Mouse (Mus musculus): Measurements from ENCODE around the gene Akap8. TPM values are rescaled to one million over a fixed set of nuclear protein-coding genes. Genes with fewer than 3 reads are reported as not detected.

Akap8 gene
- polyA plus RNA-seq, 1 experiment from 2014 or later: 51.6 TPM

DNA sequence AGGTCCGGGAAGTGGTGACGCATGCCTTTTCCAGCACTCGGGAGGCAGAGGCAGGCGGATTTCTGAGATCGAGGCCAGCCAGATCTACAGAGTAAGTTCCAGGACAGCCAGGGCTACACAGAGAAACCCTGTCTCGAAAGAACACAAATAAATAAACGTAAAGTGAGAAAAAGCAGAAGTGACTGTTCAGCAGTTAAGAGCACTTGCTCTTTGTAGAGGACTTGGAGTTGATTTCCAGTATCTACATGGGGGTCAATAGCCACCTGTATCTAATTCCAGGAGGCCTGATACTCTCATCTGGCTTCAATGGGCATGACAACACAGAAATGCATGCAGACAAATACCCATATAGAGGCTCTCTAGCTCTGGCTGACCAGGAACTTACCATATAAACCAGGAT is 51.9 kb downstream of the Akap8 start:
- H3K4me3 ChIP-seq (replicated peaks; ENCODE audit: low read depth, low read length): no peak overlapping the region
- H3K36me3 ChIP-seq (ENCODE audit: control insufficient read depth, insufficient read depth, low read length): no peaks in the 10 kb centered on the region; the same call in 1 of the 2 replicates
- ATAC-seq (ENCODE audit: low FRiP score, low TSS enrichment) (no peak), DNase-seq (no peak)
- H3K4me1 ChIP-seq (ENCODE audit: control insufficient read depth, insufficient read depth, low read length): no peaks in the 10 kb centered on the region
- H3K9ac ChIP-seq (replicated peaks; ENCODE audit: low read length): no peak overlapping the region
- H3K9me3 ChIP-seq (ENCODE audit: control insufficient read depth, low read length): no peaks in the 10 kb centered on the region
- no peak overlapping the region for H3K4me2 ChIP-seq (ENCODE audit: low read length)
- H3K27me3 ChIP-seq (ENCODE audit: control insufficient read depth, insufficient read depth, low read length): no peaks in the 10 kb centered on the region
- no peak overlapping the region for H3K27ac ChIP-seq (replicated peaks; ENCODE audit: low read depth, low read length)
- WGBS: 98% methylated on average over 7 of the region's 7 CpGs

DNA sequence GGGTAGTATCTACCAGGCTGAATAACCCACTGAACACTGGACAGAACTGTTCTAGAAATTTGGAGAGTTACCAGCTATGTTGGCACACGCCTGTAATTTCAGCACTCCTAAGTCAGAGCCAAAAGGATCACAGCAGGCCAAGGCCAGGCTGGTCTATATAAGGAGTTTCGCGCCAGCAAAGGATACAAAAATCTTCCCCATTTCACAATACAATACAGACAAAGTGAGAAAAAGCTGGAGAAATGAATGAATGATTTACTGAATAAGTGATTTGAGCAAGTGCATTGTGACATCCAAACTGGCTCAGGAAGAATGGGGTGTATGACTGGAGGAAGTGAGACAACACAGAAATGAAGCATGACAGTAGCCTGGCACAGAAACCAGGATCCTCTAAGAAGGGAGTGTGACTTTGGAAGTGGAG is 52.5 kb downstream of the Akap8 start:
- H3K4me2 ChIP-seq (ENCODE audit: low read length): no peak overlapping the region
- 93% methylated on average over 3 of the region's 3 CpGs for WGBS
- DNase-seq: no peak
- H3K27me3 ChIP-seq (ENCODE audit: control insufficient read depth, insufficient read depth, low read length): no peaks in the 10 kb centered on the region
- no peak overlapping the region for H3K4me3 ChIP-seq (replicated peaks; ENCODE audit: low read depth, low read length)
- no peak overlapping the region for H3K27ac ChIP-seq (replicated peaks; ENCODE audit: low read depth, low read length)
- no peaks in the 10 kb centered on the region for H3K9me3 ChIP-seq (ENCODE audit: control insufficient read depth, low read length)
- H3K9ac ChIP-seq (replicated peaks; ENCODE audit: low read length): no peak overlapping the region
- no peak for ATAC-seq (ENCODE audit: low FRiP score, low TSS enrichment)
- H3K4me1 ChIP-seq (ENCODE audit: control insufficient read depth, insufficient read depth, low read length): no peaks in the 10 kb centered on the region
- no peaks in the 10 kb centered on the region; the same call in 1 of the 2 replicates for H3K36me3 ChIP-seq (ENCODE audit: control insufficient read depth, insufficient read depth, low read length)

DNA sequence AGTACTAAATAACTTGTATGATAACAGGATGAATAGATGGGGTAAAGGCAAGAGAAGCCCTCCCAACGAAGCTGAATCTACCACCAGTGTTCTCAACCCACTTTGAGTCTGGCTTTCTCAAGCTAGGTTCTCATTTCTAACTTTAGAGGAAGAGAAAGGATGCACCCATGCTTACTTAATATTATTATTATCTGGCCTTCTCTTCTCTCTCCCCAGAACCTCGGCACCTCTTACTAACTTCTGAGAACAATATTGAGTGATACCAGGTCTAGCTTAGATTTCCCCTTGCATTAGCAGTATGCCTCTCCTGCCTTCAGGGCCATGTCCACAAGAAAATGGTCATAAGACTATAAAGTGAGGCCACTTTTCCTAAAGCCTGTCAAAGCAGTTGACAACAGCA is 52.9 kb downstream of the Akap8 start:
- DNase-seq (no peak), ATAC-seq (ENCODE audit: low FRiP score, low TSS enrichment) (no peak)
- 77% methylated on average over 2 of the region's 2 CpGs for WGBS
- H3K9ac ChIP-seq (replicated peaks; ENCODE audit: low read length): no peak overlapping the region
- no peaks in the 10 kb centered on the region for H3K4me1 ChIP-seq (ENCODE audit: control insufficient read depth, insufficient read depth, low read length)
- H3K27ac ChIP-seq (replicated peaks; ENCODE audit: low read depth, low read length): no peak overlapping the region
- H3K36me3 ChIP-seq (ENCODE audit: control insufficient read depth, insufficient read depth, low read length): no peaks in the 10 kb centered on the region; the same call in 1 of the 2 replicates
- H3K27me3 ChIP-seq (ENCODE audit: control insufficient read depth, insufficient read depth, low read length): no peaks in the 10 kb centered on the region
- no peaks in the 10 kb centered on the region for H3K9me3 ChIP-seq (ENCODE audit: control insufficient read depth, low read length)
- no peak overlapping the region for H3K4me3 ChIP-seq (replicated peaks; ENCODE audit: low read depth, low read length)
- no peak overlapping the region for H3K4me2 ChIP-seq (ENCODE audit: low read length)

DNA sequence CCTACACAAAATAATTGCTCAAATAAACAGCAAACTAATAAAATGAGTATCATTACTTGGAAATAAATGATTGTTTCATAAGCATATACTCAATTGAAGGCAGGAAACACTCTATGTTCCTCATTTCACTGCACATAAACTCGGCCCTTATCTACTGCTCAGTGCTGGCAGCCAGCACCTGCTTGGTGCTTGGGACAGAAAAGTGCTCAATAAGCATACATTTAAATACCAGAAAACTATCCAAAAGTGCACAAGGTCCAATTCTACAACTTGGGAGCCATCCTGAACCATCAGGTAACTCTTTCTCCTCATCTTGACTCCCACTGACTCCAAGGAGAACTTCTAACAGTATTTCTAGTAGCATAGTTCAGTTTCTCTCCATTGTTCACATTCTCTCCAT is 53.4 kb downstream of the Akap8 start:
- ATAC-seq (ENCODE audit: low FRiP score, low TSS enrichment): no peak
- no peak for DNase-seq
- H3K27me3 ChIP-seq (ENCODE audit: control insufficient read depth, insufficient read depth, low read length): no peaks in the 10 kb centered on the region
- H3K4me2 ChIP-seq (ENCODE audit: low read length): no peak overlapping the region
- WGBS: 91% methylated on average over 1 of the region's 1 CpGs
- no peak overlapping the region for H3K27ac ChIP-seq (replicated peaks; ENCODE audit: low read depth, low read length)
- H3K4me3 ChIP-seq (replicated peaks; ENCODE audit: low read depth, low read length): no peak overlapping the region
- no peaks in the 10 kb centered on the region; the same call in 1 of the 2 replicates for H3K36me3 ChIP-seq (ENCODE audit: control insufficient read depth, insufficient read depth, low read length)
- H3K4me1 ChIP-seq (ENCODE audit: control insufficient read depth, insufficient read depth, low read length): no peaks in the 10 kb centered on the region
- H3K9ac ChIP-seq (replicated peaks; ENCODE audit: low read length): no peak overlapping the region
- no peaks in the 10 kb centered on the region for H3K9me3 ChIP-seq (ENCODE audit: control insufficient read depth, low read length)

DNA sequence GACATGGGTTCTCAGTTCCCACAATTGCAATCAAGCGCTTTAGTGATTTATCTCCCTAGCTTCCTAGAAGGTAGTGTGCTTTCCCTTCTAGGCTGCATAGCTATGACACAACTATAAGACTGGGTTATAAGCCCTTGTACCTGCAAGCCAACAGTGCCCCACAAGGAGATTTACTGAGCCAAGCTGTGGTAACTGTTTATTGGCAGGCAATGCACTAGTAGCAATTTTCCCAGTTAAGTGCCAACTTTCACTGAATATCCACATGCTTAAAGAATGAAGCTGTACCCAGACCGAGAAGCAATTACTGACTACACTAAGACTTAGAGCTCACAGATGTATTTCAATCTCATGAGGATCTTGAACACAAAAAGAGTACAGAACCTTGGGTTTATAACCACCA is 57.4 kb downstream of the Akap8 start:
- Histone ChIP-seq H3K4me3 (replicated peaks; ENCODE audit: low read depth, low read length) (no peak overlapping the region), H3K27ac (replicated peaks; ENCODE audit: low read depth, low read length) (no peak overlapping the region), H3K9me3 (ENCODE audit: control insufficient read depth, low read length) (no peaks in the 10 kb centered on the region), H3K27me3 (ENCODE audit: control insufficient read depth, insufficient read depth, low read length) (no peaks in the 10 kb centered on the region), H3K4me2 (ENCODE audit: low read length) (no peak overlapping the region), H3K36me3 (ENCODE audit: control insufficient read depth, insufficient read depth, low read length) (no peaks in the 10 kb centered on the region), H3K4me1 (ENCODE audit: control insufficient read depth, insufficient read depth, low read length) (no peaks in the 10 kb centered on the region), H3K9ac (replicated peaks; ENCODE audit: low read length) (no peak overlapping the region)
- ATAC-seq (ENCODE audit: low FRiP score, low TSS enrichment) (no peak), DNase-seq (no peak)
- WGBS: 92% methylated on average over 2 of the region's 2 CpGs

DNA sequence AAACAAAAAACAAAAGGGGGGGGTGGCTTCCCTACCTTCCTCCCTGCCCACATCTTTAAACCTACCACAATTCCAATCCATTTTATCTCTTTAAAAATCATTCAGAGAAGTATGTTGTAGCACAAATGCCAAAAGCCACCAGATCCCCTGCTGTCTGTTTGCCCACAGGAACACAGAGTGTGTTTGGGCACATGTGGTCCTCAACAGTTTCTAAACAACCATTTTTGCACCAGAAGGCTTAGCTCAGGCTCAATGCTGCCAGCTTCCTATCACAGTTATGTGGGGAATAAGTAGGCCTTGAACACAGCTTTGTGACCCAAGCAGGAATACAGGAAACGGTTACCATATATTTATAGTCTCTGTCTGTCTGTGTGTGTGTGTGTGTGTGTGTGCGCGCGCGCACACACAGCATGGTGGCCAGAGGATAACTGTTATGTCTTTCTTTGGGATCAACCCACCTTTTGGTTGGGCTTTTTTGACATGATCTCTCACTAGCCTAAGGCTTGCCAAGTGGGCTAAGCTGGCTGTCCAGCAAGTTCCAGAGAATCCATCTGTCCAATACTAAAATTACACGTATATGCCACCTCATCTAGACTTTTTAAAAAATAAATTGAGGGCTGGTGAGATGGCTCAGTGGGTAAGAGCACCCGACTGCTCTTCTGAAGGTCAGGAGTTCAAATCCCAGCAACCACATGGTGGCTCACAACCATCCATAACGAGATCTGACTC is 58.0 kb downstream of the Akap8 start:
- H3K27ac ChIP-seq (replicated peaks; ENCODE audit: low read depth, low read length): no peak overlapping the region
- H3K36me3 ChIP-seq (ENCODE audit: control insufficient read depth, insufficient read depth, low read length): no peaks in the 10 kb centered on the region
- ATAC-seq (ENCODE audit: low FRiP score, low TSS enrichment) (no peak), DNase-seq (no peak)
- no peaks in the 10 kb centered on the region for H3K27me3 ChIP-seq (ENCODE audit: control insufficient read depth, insufficient read depth, low read length)
- H3K4me3 ChIP-seq (replicated peaks; ENCODE audit: low read depth, low read length): no peak overlapping the region
- no peak overlapping the region for H3K4me2 ChIP-seq (ENCODE audit: low read length)
- H3K9ac ChIP-seq (replicated peaks; ENCODE audit: low read length): no peak overlapping the region
- no peaks in the 10 kb centered on the region; the same call in 1 of the 2 replicates for H3K4me1 ChIP-seq (ENCODE audit: control insufficient read depth, insufficient read depth, low read length)
- 95% methylated on average over 8 of the region's 8 CpGs for WGBS
- H3K9me3 ChIP-seq (ENCODE audit: control insufficient read depth, low read length): no peaks in the 10 kb centered on the region

DNA sequence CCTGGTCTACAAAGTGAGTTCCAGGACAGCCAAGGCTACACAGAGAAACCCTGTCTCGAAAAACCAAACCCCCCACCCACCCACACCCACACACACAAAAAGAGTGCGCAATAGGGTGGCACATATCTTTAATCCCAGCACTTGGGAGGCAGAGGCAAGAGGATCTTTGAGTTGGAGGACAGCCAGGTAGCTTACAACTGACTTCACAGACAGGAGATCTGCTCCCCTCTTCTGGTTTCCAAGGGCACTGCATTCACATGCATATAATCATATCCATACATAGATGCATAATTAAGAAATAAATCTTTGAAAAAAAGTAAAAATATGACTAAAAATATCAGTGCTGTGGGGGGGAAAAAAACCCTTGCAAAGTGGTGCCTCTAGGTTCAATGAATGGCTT is 62.2 kb downstream of the Akap8 start:
- Histone ChIP-seq H3K27me3 (ENCODE audit: control insufficient read depth, insufficient read depth, low read length) (no peaks in the 10 kb centered on the region), H3K9ac (replicated peaks; ENCODE audit: low read length) (no peak overlapping the region), H3K9me3 (ENCODE audit: control insufficient read depth, low read length) (no peaks in the 10 kb centered on the region), H3K4me1 (ENCODE audit: control insufficient read depth, insufficient read depth, low read length) (no peaks in the 10 kb centered on the region; the same call in 1 of the 2 replicates), H3K4me3 (replicated peaks; ENCODE audit: low read depth, low read length) (no peak overlapping the region), H3K4me2 (ENCODE audit: low read length) (no peak overlapping the region), H3K36me3 (ENCODE audit: control insufficient read depth, insufficient read depth, low read length) (no peaks in the 10 kb centered on the region), H3K27ac (replicated peaks; ENCODE audit: low read depth, low read length) (no peak overlapping the region)
- WGBS: 89% methylated on average over 2 of the region's 2 CpGs
- DNase-seq (no peak), ATAC-seq (ENCODE audit: low FRiP score, low TSS enrichment) (no peak)

DNA sequence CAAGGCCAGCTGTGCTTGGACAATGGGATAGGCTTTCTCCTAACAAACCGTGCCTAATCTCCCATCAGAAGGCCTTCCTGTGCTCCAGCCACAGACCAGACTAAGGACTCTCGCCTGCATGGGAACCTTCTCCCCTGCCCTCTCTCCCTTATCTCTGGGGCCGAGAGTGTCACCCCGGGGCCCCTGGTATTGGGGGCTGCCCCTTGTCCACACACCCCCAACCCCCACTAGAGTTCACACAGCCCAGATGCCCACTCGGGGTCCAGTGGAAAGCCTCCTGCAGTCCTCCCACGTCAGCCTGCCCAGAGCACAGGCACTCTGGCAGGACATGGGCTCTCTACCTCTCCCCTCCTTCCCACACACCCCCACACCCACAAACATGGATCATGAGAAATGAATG is 63.1 kb downstream of the Akap8 start:
- no peaks in the 10 kb centered on the region for H3K36me3 ChIP-seq (ENCODE audit: control insufficient read depth, insufficient read depth, low read length)
- H3K9ac ChIP-seq (replicated peaks; ENCODE audit: low read length): no peak overlapping the region
- DNase-seq: no peak
- H3K4me2 ChIP-seq (ENCODE audit: low read length): no peak overlapping the region
- ATAC-seq (ENCODE audit: low FRiP score, low TSS enrichment): no peak
- H3K4me1 ChIP-seq (ENCODE audit: control insufficient read depth, insufficient read depth, low read length): no peaks in the 10 kb centered on the region; the same call in 1 of the 2 replicates
- 14% methylated on average over 6 of the region's 6 CpGs for WGBS
- no peak overlapping the region for H3K4me3 ChIP-seq (replicated peaks; ENCODE audit: low read depth, low read length)
- no peaks in the 10 kb centered on the region for H3K27me3 ChIP-seq (ENCODE audit: control insufficient read depth, insufficient read depth, low read length)
- no peaks in the 10 kb centered on the region for H3K9me3 ChIP-seq (ENCODE audit: control insufficient read depth, low read length)
- no peak overlapping the region for H3K27ac ChIP-seq (replicated peaks; ENCODE audit: low read depth, low read length)

DNA sequence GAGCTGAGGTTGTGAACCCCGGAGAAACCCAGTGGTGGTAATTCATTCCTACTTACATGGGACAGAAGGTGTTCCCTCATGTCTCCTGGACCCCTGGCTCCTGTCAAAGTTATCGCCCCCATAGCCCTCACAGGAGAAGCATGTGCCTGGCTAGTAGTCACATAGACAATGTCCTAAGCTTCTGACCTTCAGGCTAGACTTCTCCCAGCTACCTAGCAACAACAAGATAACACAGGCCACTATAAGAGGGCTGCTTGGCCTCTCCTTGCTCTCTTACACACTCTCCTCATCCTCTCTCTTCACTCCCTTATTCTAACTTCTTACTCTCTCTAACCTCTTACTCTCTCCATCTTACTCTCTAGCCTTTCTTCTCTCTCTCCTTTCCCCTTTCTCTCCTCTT is 63.6 kb downstream of the Akap8 start:
- DNase-seq (no peak), ATAC-seq (ENCODE audit: low FRiP score, low TSS enrichment) (no peak)
- Histone ChIP-seq H3K4me2 (ENCODE audit: low read length) (no peak overlapping the region), H3K27ac (replicated peaks; ENCODE audit: low read depth, low read length) (no peak overlapping the region), H3K9ac (replicated peaks; ENCODE audit: low read length) (no peak overlapping the region), H3K4me1 (ENCODE audit: control insufficient read depth, insufficient read depth, low read length) (no peaks in the 10 kb centered on the region; the same call in 1 of the 2 replicates), H3K9me3 (ENCODE audit: control insufficient read depth, low read length) (no peaks in the 10 kb centered on the region), H3K27me3 (ENCODE audit: control insufficient read depth, insufficient read depth, low read length) (no peaks in the 10 kb centered on the region), H3K4me3 (replicated peaks; ENCODE audit: low read depth, low read length) (no peak overlapping the region), H3K36me3 (ENCODE audit: control insufficient read depth, insufficient read depth, low read length) (no peaks in the 10 kb centered on the region)
- 59% methylated on average over 2 of the region's 2 CpGs for WGBS
